Mouse (Mus musculus): ENCODE data around the gene Narfl.
"Not testable (repeated sequence)": the region's sequence is repeated elsewhere in the genome, so short reads cannot be mapped to it uniquely, and the experiment has no call there.

DNA sequence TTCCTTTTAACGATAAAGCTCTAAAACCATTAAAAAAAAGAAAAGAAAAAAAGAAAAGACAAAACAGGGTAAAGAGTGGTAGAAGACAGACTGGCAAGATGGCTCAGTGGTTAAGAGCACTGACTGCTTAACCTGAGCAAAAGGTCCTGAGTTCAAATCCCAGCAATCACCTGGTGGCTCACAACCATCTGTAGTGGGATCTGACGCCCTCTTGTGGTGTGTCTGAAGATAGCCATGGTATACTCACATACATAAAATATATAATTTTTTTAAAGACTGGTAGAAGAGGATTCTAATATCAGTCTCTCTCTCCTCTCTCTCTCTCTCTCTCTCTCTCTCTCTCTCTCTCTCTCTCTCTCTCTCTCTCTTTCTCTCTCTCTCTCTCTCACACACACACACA lies 33.9 kb downstream of the Narfl start:
- TF ChIP-seq CTCF (IDR thresholded peaks at IDR 0.05; ENCODE audit: low read depth, low read length); POLR2A (IDR thresholded peaks at IDR 0.05; ENCODE audit: borderline replicate concordance, low read depth, low read length): not testable (repeated sequence)
